Mouse (Mus musculus): Measurements from ENCODE around the gene Hist1h3e. TPM values are rescaled to one million over a fixed set of nuclear protein-coding genes. Genes with fewer than 3 reads are reported as not detected.
"Not testable (repeated sequence)": the region's sequence is repeated elsewhere in the genome, so short reads cannot be mapped to it uniquely, and the experiment has no call there.

Hist1h3e gene
- polyA plus RNA-seq, 1 experiment, result 1.5 TPM

- WGBS, result 46% methylated on average over 2 of the region's 2 CpGs
- Histone ChIP-seq H3K27me3 (ENCODE audit: control insufficient read depth, insufficient read depth, low read length) (no peaks in the 10 kb centered on the region), H3K4me3 (replicated peaks; ENCODE audit: insufficient read depth, low read depth, low read length) (no peak overlapping the region), H3K27ac (ENCODE audit: insufficient read depth, low read length) (no peak overlapping the region), H3K4me1 (ENCODE audit: control insufficient read depth, insufficient read depth, low read length) (no peaks in the 10 kb centered on the region)
- no peak for DNase-seq
- TF ChIP-seq POLR2A (IDR thresholded peaks at IDR 0.05; ENCODE audit: borderline replicate concordance, insufficient read depth, low read length), result no peak
- no peak for TF ChIP-seq CTCF (IDR thresholded peaks at IDR 0.05; ENCODE audit: borderline replicate concordance, insufficient read depth, low read depth, low read length)
Observed at GRCm38 (mm10) chr13:23572218-23573033, 10.3 kb upstream of the Hist1h3e start.

GRCm38 (mm10) chr13:23571504-23572217 lies 9.5 kb upstream of the Hist1h3e start:
- H3K4me1 ChIP-seq (ENCODE audit: control insufficient read depth, insufficient read depth, low read length); DNase-seq; H3K27me3 ChIP-seq (ENCODE audit: control insufficient read depth, insufficient read depth, low read length): not testable (repeated sequence)
- H3K4me3 ChIP-seq (replicated peaks; ENCODE audit: insufficient read depth, low read depth, low read length), result peak overlapping the region; percentile 58
- WGBS, result 2% methylated on average over 18 of the region's 34 CpGs
- H3K27ac ChIP-seq (ENCODE audit: insufficient read depth, low read length), result peak overlapping the region; percentile 77

GRCm38 (mm10) chr13:23571022-23571503 lies 8.9 kb upstream of the Hist1h3e start, which contains the start of the genes Hist1h2ae and Hist1h2bg:
Gene Hist1h2ae (minus strand): TSS chr13:23571220.
Gene Hist1h2bg (plus strand): TSS chr13:23571396.
- Histone ChIP-seq H3K4me3 (replicated peaks; ENCODE audit: insufficient read depth, low read depth, low read length) (peak within 1 kb of the TSS; percentile 58), H3K27me3 (ENCODE audit: control insufficient read depth, insufficient read depth, low read length) (no peaks in the 10 kb centered on the region), H3K27ac (ENCODE audit: insufficient read depth, low read length) (peak within 1 kb of the TSS; percentile 85), H3K4me1 (ENCODE audit: control insufficient read depth, insufficient read depth, low read length) (no peaks in the 10 kb centered on the region)
- peak; percentile 78 to 88 for DNase-seq
- TF ChIP-seq POLR2A (IDR thresholded peaks at IDR 0.05; ENCODE audit: borderline replicate concordance, insufficient read depth, low read length), result no peak
- TF ChIP-seq CTCF (IDR thresholded peaks at IDR 0.05; ENCODE audit: borderline replicate concordance, insufficient read depth, low read depth, low read length), result no peak
- under 1% methylated on average over 18 of the region's 18 CpGs for WGBS

GRCm38 (mm10) chr13:23570261-23571021 lies 8.3 kb upstream of the Hist1h3e start:
- Histone ChIP-seq H3K4me3 (replicated peaks; ENCODE audit: insufficient read depth, low read depth, low read length) (peak overlapping the region; percentile 46), H3K27ac (ENCODE audit: insufficient read depth, low read length) (peak overlapping the region; percentile 85)
- not testable (repeated sequence) for H3K27me3 ChIP-seq (ENCODE audit: control insufficient read depth, insufficient read depth, low read length); H3K4me1 ChIP-seq (ENCODE audit: control insufficient read depth, insufficient read depth, low read length); DNase-seq
- 2% methylated on average over 29 of the region's 41 CpGs for WGBS

GRCm38 (mm10) chr13:23564482-23564881 lies 2.3 kb upstream of the Hist1h3e start:
- 51% methylated on average over 2 of the region's 2 CpGs for WGBS
- no peak for DNase-seq
- no peak for TF ChIP-seq CTCF (IDR thresholded peaks at IDR 0.05; ENCODE audit: borderline replicate concordance, insufficient read depth, low read depth, low read length)
- no peak for TF ChIP-seq POLR2A (IDR thresholded peaks at IDR 0.05; ENCODE audit: borderline replicate concordance, insufficient read depth, low read length)
- H3K27me3 ChIP-seq (ENCODE audit: control insufficient read depth, insufficient read depth, low read length), result no peaks in the 10 kb centered on the region
- H3K4me3 ChIP-seq (replicated peaks; ENCODE audit: insufficient read depth, low read depth, low read length), result no peak overlapping the region
- H3K4me1 ChIP-seq (ENCODE audit: control insufficient read depth, insufficient read depth, low read length), result no peaks in the 10 kb centered on the region
- no peak overlapping the region for H3K27ac ChIP-seq (ENCODE audit: insufficient read depth, low read length)

GRCm38 (mm10) chr13:23562699-23563462 lies 712 bp upstream of the Hist1h3e start:
- Histone ChIP-seq H3K4me3 (replicated peaks; ENCODE audit: insufficient read depth, low read depth, low read length) (peak overlapping the region; percentile 41), H3K27me3 (ENCODE audit: control insufficient read depth, insufficient read depth, low read length) (no peaks in the 10 kb centered on the region), H3K4me1 (ENCODE audit: control insufficient read depth, insufficient read depth, low read length) (no peaks in the 10 kb centered on the region), H3K27ac (ENCODE audit: insufficient read depth, low read length) (peak overlapping the region; percentile 15; the same call in 1 of the 2 replicates)
- peak in 1 of 2 experiments; percentile 67 for DNase-seq
- TF ChIP-seq CTCF (IDR thresholded peaks at IDR 0.05; ENCODE audit: borderline replicate concordance, insufficient read depth, low read depth, low read length), result no peak
- no peak for TF ChIP-seq POLR2A (IDR thresholded peaks at IDR 0.05; ENCODE audit: borderline replicate concordance, insufficient read depth, low read length)
- 1% methylated on average over 18 of the region's 18 CpGs for WGBS

GRCm38 (mm10) chr13:23561531-23561882 lies 662 bp downstream of the Hist1h3e start:
- not testable (repeated sequence) for H3K27me3 ChIP-seq (ENCODE audit: control insufficient read depth, insufficient read depth, low read length); H3K27ac ChIP-seq (ENCODE audit: insufficient read depth, low read length); H3K4me3 ChIP-seq (replicated peaks; ENCODE audit: insufficient read depth, low read depth, low read length); DNase-seq; H3K4me1 ChIP-seq (ENCODE audit: control insufficient read depth, insufficient read depth, low read length)
- WGBS, result 0% methylated on average over 2 of the region's 5 CpGs

- not testable (repeated sequence) for H3K4me3 ChIP-seq (replicated peaks; ENCODE audit: insufficient read depth, low read depth, low read length); DNase-seq; H3K4me1 ChIP-seq (ENCODE audit: control insufficient read depth, insufficient read depth, low read length); H3K27ac ChIP-seq (ENCODE audit: insufficient read depth, low read length); H3K27me3 ChIP-seq (ENCODE audit: control insufficient read depth, insufficient read depth, low read length)
- WGBS, result 12% methylated on average over 2 of the region's 2 CpGs
Observed at GRCm38 (mm10) chr13:23560699-23561098, 1.5 kb downstream of the Hist1h3e start.
